Mouse (Mus musculus): ENCODE data around the gene Rtn1.
"Not testable (repeated sequence)": the region's sequence is repeated elsewhere in the genome, so short reads cannot be mapped to it uniquely, and the experiment has no call there.

Rtn1 gene

GRCm38 (mm10) chr12:72324210-72324871, 84.5 kb downstream of the Rtn1 start:
- no peak for DNase-seq (ENCODE audit: low spot score in 2 of 2)

DNA sequence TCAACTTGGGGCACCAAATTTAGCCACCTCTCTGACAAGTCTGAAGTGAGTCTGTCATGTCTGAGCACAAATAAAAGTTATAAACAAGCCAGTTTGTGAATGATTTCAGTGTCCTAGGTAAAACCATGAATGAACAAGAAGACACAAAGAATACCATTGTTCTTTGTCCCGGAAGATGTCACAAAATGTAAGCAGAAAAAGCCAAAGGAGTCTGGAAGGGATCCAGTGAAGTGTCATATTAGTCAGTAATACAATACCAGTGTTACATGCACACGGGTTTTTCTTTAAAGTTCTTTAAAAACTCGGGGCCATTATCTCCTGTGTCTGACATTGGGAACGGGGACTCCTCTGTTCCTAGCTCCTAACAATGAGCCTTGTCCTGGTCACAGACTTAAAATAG, 85.1 kb downstream of the Rtn1 start:
- DNase-seq (ENCODE audit: low spot score in 2 of 2): no peak

DNA sequence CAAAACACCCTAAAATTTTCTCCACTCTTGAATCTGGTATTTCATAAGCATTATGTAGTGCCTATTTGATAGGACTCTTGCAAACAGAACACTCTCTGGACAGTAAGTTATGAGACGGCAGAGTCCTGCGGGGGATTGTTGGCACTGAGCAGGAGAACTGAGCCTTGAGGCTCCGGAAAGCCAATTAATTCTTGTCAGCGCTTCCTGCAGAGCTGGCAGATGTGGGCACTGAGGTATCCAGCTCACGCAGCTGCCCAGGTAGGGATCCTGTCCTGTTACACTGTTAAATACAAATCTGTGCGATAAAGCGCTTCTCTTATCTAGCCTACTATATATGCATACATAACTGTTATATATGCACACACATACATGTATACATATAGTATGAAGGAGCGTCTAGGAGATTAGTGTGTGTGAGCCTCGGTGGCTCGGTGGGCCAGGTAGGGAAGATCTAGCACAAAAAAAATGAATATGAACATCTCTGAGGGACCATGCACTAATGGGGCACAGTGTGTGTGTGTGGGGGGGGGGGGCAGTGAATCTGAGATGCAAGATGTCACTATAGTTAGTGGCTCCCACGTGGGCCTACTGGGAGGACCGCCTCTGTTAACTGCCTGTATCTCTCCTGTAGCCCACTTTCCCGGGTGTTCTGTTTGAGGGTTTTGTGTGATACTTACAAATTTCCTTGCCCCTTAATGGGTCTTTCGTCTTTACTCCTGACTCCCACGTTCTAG, 93.0 kb downstream of the Rtn1 start:
- DNase-seq (ENCODE audit: low spot score in 2 of 2): no peak

- DNase-seq (ENCODE audit: low spot score in 2 of 2): no peak
These were observed 98.0 kb downstream of the Rtn1 start for GRCm38 (mm10) chr12:72310818-72311217.

- no peak for DNase-seq (ENCODE audit: low spot score in 2 of 2)
These were observed 100.3 kb downstream of the Rtn1 start for GRCm38 (mm10) chr12:72308506-72308905.

DNA sequence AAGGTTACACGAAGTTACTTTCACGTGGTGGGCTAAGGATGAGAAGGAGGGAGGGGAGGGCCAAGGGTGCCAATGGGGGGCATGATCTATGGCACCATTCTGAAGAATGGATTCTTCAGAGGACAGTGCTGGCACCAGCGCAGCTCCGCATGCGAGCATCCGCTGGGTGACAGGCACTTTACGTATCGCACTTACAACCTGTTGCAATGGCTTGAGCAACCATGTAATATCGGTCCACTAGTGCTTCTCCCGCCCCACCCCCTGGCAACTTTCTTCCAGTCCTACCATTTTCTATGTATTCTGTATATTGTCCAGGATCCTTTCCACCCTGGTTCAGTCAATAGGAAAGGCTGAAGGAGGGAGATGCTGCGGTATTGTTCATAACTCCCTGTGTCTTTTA, 102.6 kb downstream of the Rtn1 start:
- DNase-seq (ENCODE audit: low spot score in 2 of 2): no peak

DNA sequence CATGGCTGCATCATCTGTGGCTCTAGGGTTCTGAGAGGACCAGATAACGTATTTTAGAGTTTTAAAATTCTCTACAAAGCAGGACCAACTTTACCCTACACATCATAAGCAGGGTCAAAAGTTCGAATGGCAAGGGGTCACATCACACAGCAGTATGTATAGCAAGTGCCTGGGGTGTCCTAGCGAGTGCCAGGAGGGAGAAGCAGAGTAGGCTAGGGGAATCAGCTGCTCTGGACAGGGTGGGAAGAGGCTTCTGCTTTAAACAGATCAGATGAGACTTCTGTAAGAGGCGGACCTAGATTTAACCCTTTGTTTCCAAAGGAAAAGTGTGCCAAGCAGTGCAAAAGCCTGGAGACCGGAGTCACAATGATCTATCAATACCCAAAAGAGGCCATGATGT, 103.4 kb downstream of the Rtn1 start:
- DNase-seq (ENCODE audit: low spot score in 2 of 2): no peak

GRCm38 (mm10) chr12:72304985-72305384, 103.9 kb downstream of the Rtn1 start:
- DNase-seq (ENCODE audit: low spot score in 2 of 2): no peak

DNA sequence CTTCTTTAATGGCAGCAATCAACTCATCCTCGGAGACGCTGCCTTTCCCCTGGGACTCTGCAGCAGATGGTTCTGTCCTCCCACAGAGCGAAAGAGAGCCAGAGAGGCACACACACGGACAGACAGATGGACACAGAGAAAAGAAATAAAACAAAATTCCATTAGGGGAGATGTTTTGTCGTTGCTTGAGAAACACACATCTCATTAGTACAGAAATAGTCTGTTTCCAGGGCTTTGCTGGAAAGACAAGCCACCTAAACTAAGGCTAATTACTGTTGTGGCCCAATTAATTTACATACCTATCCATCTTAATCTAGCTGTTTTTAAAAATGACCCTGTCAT, 104.5 kb downstream of the Rtn1 start:
- no peak for DNase-seq (ENCODE audit: low spot score in 2 of 2)

DNA sequence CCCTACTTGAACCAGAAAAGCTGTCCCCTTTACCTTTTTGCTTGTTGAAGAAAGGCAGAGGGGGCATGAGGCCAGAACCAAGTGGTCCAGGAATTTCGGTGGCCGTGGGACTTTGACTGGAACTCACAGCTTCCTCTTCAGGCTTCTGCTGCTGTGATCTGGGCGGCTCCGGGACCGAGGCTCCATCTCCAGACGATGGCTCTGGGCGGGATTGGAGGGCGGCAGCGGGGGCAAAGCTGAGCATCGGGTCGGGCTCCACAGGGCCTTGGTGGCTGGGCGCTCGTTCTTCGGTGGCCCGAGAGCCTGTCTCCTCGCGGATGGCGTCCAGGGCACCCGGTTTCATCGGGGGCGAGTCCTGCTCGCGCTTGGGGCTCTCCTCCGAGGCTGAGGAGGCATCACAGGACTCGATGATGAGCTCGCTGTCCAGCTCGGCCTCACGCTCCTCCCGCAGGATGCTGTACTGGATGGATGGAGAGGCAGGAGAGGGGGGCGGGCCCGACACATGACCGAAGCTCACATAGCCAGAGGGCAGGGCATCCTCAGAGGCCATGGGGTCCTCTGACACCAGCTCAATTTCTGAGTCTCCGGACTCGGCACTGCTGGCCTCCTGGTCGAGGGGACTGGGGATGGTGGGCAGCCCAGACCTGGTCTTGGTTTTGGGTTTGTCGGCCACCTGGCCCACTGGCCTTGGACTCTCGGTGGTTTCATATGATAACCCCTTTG, 105.1 kb downstream of the Rtn1 start:
- DNase-seq (ENCODE audit: low spot score in 2 of 2): no peak

DNA sequence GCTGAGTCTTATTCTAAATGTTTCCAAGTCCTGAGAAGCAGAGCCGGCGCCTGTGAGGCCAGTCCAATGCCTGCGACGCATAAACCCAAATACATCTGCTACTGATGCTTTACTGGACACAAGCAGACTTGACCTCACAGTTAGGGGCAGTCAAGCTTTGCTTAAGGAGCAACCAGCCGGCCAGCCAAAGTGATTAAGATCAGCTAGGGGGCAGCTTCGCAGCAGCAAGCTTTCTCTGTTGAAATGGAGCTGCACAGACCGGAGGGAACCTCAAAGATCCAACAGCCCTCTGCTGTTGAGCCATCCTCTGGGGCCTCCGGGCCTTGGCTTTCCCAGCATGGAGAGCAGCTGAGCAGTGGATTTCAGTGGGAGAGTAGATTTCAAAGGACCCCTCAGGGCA, 107.4 kb downstream of the Rtn1 start:
- DNase-seq (ENCODE audit: low spot score in 2 of 2): no peak

GRCm38 (mm10) chr12:72300971-72301370, 107.9 kb downstream of the Rtn1 start:
- no peak for DNase-seq (ENCODE audit: low spot score in 2 of 2)

- no peak for DNase-seq (ENCODE audit: low spot score in 2 of 2)
These were observed 110.6 kb downstream of the Rtn1 start for GRCm38 (mm10) chr12:72298222-72298621.

DNA sequence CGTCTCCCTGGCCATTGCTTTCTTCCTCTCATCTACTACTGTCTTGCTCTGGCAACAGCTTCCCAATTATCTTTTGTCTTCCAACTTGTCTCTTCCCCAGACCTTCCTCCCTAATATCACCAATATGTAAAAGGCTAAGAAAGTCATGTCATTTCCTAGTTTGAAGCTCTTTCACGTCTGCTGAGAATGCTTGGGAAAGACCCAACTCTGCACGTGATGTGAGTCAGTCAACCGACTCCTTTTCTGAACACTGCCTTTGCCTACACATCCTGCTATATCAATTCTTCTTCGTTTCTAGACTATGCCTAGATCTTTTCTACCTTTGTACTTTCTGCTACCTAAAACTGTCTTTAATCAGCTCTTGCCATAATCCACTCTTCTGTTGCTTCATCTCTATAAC, 112.3 kb downstream of the Rtn1 start:
- no peak for DNase-seq (ENCODE audit: low spot score in 2 of 2)

DNA sequence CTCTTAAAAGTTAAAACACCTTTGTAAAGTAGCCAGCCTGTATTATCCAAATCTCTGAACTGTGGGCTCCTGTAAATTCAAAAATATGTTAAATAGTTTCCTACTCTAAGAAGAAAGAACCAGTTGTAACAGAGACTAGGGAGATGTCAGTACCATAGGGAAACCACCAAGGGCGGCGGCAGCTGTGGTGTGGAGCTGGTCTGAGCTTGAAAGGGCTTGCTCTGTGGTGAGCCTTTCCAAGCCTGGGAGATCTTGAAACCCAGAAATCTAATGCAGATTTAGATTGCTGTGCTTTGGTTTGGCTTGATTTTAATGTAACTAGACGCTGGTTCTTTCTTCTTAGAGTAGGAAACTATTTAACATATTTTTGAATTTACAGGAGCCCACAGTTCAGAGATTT, 115.7 kb downstream of the Rtn1 start:
- DNase-seq (ENCODE audit: low spot score in 2 of 2): not testable (repeated sequence)

DNA sequence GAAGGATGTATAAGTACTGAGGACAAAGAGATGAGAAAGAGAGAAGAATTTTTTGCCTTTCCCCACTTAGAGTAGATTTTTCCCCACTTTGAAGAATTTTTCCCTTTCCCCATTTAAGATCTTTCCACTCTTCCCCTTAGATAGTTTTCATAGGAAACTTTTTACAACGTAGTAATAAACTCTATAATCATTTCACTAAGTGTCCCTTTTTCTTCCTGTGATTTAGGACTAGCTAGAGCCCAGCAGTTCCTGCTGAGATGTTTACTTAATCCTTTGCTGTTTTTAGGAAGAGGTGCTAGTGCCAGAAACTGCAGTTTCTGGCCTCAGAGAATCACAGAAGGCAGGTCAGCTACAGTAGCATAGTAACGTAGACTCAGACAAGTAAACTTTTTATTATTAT, 116.3 kb downstream of the Rtn1 start:
- no peak for DNase-seq (ENCODE audit: low spot score in 2 of 2)

DNA sequence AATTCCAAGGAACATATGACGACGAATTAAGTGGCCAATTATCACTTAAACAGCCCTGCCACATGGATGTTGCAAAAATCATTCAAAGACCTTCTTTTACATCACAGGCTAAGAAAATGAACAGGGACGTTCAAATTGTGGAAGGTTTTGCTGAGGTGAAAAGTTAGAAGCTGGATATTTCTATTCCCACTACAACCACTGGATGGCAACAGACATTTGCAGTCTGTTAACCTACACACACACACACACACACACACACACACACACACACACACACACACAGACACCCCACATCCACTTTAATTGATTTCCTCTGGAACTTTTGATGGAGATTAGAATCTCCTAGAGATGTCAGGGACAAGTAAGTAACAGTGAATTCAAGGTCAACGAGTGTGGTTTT, 117.6 kb downstream of the Rtn1 start:
- DNase-seq (ENCODE audit: low spot score in 2 of 2): no peak

GRCm38 (mm10) chr12:72288215-72288614, 120.6 kb downstream of the Rtn1 start:
- DNase-seq (ENCODE audit: low spot score in 2 of 2): no peak

DNA sequence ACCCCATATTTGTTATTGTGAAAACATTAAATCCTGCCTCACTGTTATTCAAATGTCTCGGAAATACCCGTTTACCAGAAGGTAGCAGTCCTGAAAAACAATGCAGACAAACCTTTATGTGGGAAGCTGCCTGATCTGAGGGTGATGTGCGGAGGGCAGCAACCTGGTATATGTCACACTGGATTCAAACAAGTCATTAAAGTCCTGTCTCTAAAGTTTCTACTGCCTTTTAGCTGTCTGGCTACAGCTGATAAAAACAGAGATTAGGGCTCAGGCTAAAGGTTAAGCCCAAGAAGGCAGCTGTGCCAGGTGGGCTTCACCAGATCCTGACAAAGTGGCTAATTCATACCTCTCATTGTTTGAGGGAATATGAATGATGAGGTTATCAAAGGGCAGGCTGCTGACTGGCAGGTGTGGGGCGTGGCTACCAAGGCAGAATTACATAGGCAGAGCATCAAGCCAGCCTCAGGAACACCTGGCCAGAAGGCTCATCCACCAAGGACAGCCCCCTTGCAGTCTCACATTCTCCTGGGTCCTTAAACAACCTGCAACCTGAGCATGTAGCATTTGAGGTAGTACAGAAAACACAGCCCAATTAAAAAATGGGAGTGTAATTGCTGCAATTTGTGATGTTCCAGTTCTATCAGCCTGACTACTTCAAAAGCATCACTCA, 121.4 kb downstream of the Rtn1 start:
- no peak for DNase-seq (ENCODE audit: low spot score in 2 of 2)

DNA sequence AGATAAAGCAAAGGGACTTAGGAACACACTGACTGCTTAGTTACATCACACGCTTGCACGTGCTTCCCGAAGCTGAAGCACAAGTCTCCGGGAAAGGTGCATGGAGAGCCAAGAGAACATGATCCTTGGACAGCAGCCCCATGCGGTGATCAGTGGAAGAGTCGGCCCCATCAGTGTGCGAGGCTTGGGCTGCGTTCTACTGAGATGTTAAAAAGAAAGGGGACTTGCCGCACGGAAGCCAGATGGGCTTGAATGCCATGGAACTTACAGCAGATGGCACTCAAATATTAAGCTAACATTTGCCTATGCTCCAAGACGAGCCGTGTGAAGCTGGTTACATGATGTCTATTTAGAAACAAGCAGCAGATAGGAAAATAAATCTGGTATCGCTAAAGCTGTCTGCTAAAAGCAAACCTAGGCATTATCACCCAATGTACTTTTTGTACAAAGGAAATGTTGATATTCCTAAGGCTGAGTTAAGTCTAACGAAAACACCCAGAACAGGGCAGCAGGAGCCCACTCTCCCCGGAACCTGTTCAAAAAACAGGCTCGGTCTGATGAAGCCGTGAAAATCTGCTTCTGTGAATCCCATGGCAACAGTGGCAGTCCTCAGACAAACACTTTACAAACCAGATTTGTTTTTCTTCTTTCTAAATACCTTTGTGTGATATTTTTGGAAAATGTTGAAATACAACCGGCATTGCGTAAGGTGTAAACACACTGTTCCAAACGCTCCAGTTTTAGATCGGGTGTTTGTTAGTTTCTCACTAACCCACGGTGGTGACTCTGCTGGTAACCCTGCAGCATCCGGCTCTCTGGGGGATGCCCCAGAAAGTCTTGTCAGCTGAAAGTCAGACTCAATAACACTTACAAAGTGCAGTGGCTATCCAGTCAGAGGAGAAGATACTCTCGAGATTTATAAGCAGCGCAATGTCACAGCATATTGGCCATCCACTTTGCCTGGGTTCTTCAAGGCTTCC, 123.2 kb downstream of the Rtn1 start:
- DNase-seq (ENCODE audit: low spot score in 2 of 2): no peak

GRCm38 (mm10) chr12:72284576-72284975, 124.3 kb downstream of the Rtn1 start:
- DNase-seq (ENCODE audit: low spot score in 2 of 2): no peak

All from urinary bladder, postnatal 4 days (tissue).